9 mouse cellular contexts compared by ENCODE assay signal in the genomic region with DNA sequence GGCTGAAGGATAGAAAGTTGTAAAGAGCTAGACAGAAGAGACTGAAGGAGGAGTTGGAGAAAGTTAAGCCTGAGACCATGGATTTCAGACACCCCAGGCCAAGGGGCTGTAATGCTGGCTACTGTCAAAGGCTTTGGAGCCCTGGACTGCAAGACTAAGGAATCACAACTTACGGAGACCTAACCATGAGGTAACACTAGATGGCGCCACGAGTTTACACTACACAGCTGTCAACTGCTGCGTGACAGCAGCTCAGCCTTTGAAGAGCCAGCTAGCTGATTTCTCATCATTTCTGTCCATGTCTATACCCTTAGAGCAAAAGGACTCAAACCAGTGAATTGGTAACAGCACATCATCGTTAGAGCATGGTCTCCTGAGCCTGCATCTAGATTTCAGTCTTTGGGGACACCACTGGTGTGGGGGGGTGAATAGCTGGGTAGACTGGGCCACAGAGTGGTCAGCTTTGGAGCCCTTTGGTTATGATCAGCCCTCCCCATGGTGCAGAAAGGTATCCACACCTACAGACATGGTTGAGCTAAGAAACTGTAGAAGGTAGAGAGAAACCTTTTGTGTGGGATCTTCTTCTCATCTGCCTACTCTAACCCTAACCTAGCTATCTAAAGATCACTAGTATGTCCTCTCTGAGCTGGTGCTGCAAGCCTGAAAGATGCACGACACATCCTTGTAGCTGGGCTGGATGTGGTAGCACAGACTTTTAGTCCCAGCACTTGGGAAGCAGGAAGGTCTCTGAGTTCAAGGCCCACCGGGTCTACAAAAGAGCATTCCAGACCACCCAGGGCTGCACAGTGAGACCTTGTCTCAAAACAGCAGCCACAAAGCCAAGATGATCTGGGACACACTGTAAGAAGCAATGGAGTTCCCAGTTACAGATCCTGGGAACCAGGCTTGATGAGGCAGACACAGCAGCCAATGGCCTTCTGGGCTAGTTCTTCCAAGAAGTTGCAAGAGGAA. TPM values are rescaled to one million over a fixed set of nuclear protein-coding genes. Genes with fewer than 3 reads are reported as not detected.
DNase-seq lines count a peak whose midpoint lies in the region; ATAC-seq and TF ChIP-seq lines count a peak whose summit lies in the region.
"Had no signal": no experiment of that assay in that cellular context is flagged by ENCODE, and none has a peak within 500 bp of the region (broad histone marks: within the 10 kb centered on the region; RNA-seq: fewer than 3 reads in every experiment).

No protein-coding gene starts in this region.

- peak; percentile 78 to 96 for TF ChIP-seq CTCF in CH12.LX (conservative IDR thresholded peaks at IDR 0.05 in 1 of 2, IDR thresholded peaks at IDR 0.05 in 1 of 2; ENCODE audit: low read depth in 2 of 2, low read length in 2 of 2)
- TF ChIP-seq CTCF in brain, embryonic 14.5 days (IDR thresholded peaks at IDR 0.05; ENCODE audit: borderline replicate concordance, extremely low read depth, insufficient read depth, insufficient read length): peak; percentile 87
- TF ChIP-seq CTCF in liver, postnatal 0 days (IDR thresholded peaks at IDR 0.05; ENCODE audit: low read depth): peak; percentile 96
- peak; percentile 72; the same call in 1 of the 2 replicates for TF ChIP-seq CTCF in testis, adult 2 months (IDR thresholded peaks at IDR 0.05; ENCODE audit: control insufficient read depth, insufficient read depth, insufficient replicate concordance, low read depth, low read length)

- TF ChIP-seq POLR2A in CH12.LX (IDR thresholded peaks at IDR 0.05; ENCODE audit: low read depth, low read length): no peak
- no peak for TF ChIP-seq POLR2A in brain, embryonic 14.5 days (IDR thresholded peaks at IDR 0.05; ENCODE audit: borderline replicate concordance, extremely low read depth, insufficient read depth, insufficient read length, poor library complexity, severe bottlenecking)
- TF ChIP-seq POLR2A in testis, adult 2 months (IDR thresholded peaks at IDR 0.05; ENCODE audit: control insufficient read depth, low read depth, low read length): no peak

- H3K27ac ChIP-seq in CH12.LX (ENCODE audit: insufficient read depth, low read depth): no peak overlapping the region
- no peak overlapping the region for H3K27ac ChIP-seq in forebrain, embryonic 11.5 days (ENCODE audit: low read depth, low read length)
- H3K27ac ChIP-seq in liver, postnatal 0 days (ENCODE audit: low read depth): no peak overlapping the region
- H3K27ac ChIP-seq in neural tube, embryonic 15.5 days (replicated peaks): no peak overlapping the region
- H3K27ac ChIP-seq in testis, adult 2 months (ENCODE audit: control insufficient read depth, insufficient read depth, low read depth, low read length): no peak overlapping the region
- H3K27ac ChIP-seq: heart, embryonic 13.5 days had no signal

- no peak overlapping the region for H3K9ac ChIP-seq in CH12.LX (ENCODE audit: insufficient read depth, low read depth)
- H3K9ac ChIP-seq in forebrain, embryonic 11.5 days (ENCODE audit: low read length): no peak overlapping the region
- no peak overlapping the region for H3K9ac ChIP-seq in liver, postnatal 0 days (replicated peaks)
- 0 out of 2 replicates have a peak overlapping the region, but pooled peaks have one; percentile 14 for H3K9ac ChIP-seq in neural tube, embryonic 15.5 days (replicated peaks)
- H3K9ac ChIP-seq: heart, embryonic 13.5 days had no signal

- dilution Hi-C loops in CH12.LX (cut with MboI; ENCODE audit: extremely low pct_ligation_motif_present, extremely low pct_unique_long_range_greater_than_20kb, low sequenced_read_pairs): no loop called here

- peak; percentile 90 for DNase-seq in CH12.LX (ENCODE audit: extremely low read depth)
- DNase-seq in brain, embryonic 14.5 days (ENCODE audit: low read depth): peak; percentile 95
- peak; percentile 88 for DNase-seq in forebrain, embryonic 11.5 days (ENCODE audit: low spot score)
- peak; percentile 81 to 91 for DNase-seq in heart, postnatal 14 days
- DNase-seq in large intestine, adult 2 months (ENCODE audit: low read depth, low spot score): peak; percentile 69
- peak; percentile 86 for DNase-seq in liver, postnatal 0 days

- in situ Hi-C loops in CH12.LX (cut with MboI; ENCODE audit: low pct_ligation_motif_present, low pct_unique_long_range_greater_than_20kb, low sequenced_read_pairs): no loop called here

- TF ChIP-seq EP300 in CH12.LX (IDR thresholded peaks at IDR 0.05; ENCODE audit: low read length): no peak
- TF ChIP-seq EP300 in liver, postnatal 0 days (IDR thresholded peaks at IDR 0.05; ENCODE audit: low read depth): no peak

- intact Hi-C loops in heart, postnatal 14 days (cut with DNase I): loop anchor here (1.0 to 2.0 kb wide), 2 partner anchors 71 to 135 kb away; no protein-coding TSS in a partner anchor

- peaks cover 41% of the 10 kb centered on the region for H3K27me3 ChIP-seq in CH12.LX (replicated peaks)
- peaks cover 3% of the 10 kb centered on the region for H3K27me3 ChIP-seq in forebrain, embryonic 11.5 days (ENCODE audit: control insufficient read depth, insufficient read depth, low read length)
- peaks cover 6% of the 10 kb centered on the region for H3K27me3 ChIP-seq in liver, postnatal 0 days (ENCODE audit: insufficient read depth, low read length)
- H3K27me3 ChIP-seq in neural tube, embryonic 15.5 days (replicated peaks): peaks cover 29% of the 10 kb centered on the region
- H3K27me3 ChIP-seq in testis, adult 2 months (ENCODE audit: control insufficient read depth, insufficient read depth, low read length): no peaks in the 10 kb centered on the region

- TF ChIP-seq RAD21 in CH12.LX (IDR thresholded peaks at IDR 0.05; ENCODE audit: low read depth, low read length): peak; percentile 97

- peak; percentile 77 for ATAC-seq in forebrain, embryonic 11.5 days (replicated peaks; ENCODE audit: low FRiP score)
- peak; percentile 51 for ATAC-seq in liver, postnatal 0 days
- peak; percentile 88 for ATAC-seq in neural tube, embryonic 15.5 days (ENCODE audit: low FRiP score)

- WGBS in forebrain, embryonic 11.5 days: 18% methylated on average over 7 of the region's 7 CpGs
- 22% methylated on average over 7 of the region's 7 CpGs for WGBS in large intestine, adult 2 months
- 25% methylated on average over 7 of the region's 7 CpGs for whole genome bisulfite sequencing in liver, postnatal 0 days (ENCODE audit: insufficient replicate concordance)
- 20% methylated on average over 7 of the region's 7 CpGs for WGBS in neural tube, embryonic 15.5 days

- peaks cover 2 to 22% of the 10 kb centered on the region in 2 experiments for H3K36me3 ChIP-seq in CH12.LX (replicated peaks in 1 of 2; ENCODE audit: control insufficient read depth in 1 of 2, insufficient read depth in 1 of 2, low read length in 1 of 2)
- no peaks in the 10 kb centered on the region for H3K36me3 ChIP-seq in forebrain, embryonic 11.5 days (ENCODE audit: control insufficient read depth, insufficient read depth, low read length)
- H3K36me3 ChIP-seq in liver, postnatal 0 days (replicated peaks; ENCODE audit: insufficient read depth, low read length): peaks cover 15% of the 10 kb centered on the region
- peaks cover 7% of the 10 kb centered on the region; the same call in 1 of the 2 replicates for H3K36me3 ChIP-seq in neural tube, embryonic 15.5 days
- no peaks in the 10 kb centered on the region for H3K36me3 ChIP-seq in testis, adult 2 months (ENCODE audit: control insufficient read depth, insufficient read depth, low read length)

- H3K79me2 ChIP-seq in CH12.LX (replicated peaks; ENCODE audit: control insufficient read depth, extremely low read depth, insufficient read depth, poor library complexity, severe bottlenecking): no peaks in the 10 kb centered on the region

- no peaks in the 10 kb centered on the region for H3K9me3 ChIP-seq in CH12.LX (replicated peaks; ENCODE audit: low read length)
- no peaks in the 10 kb centered on the region for H3K9me3 ChIP-seq in forebrain, embryonic 11.5 days (ENCODE audit: control insufficient read depth, low read length)
- no peaks in the 10 kb centered on the region for H3K9me3 ChIP-seq in liver, postnatal 0 days (ENCODE audit: low read length)
- H3K9me3 ChIP-seq in neural tube, embryonic 15.5 days (replicated peaks): no peaks in the 10 kb centered on the region
- H3K9me3 ChIP-seq: heart, embryonic 13.5 days had no signal

- no peak overlapping the region for H3K4me2 ChIP-seq in CH12.LX (ENCODE audit: insufficient read depth, low read depth, poor library complexity, severe bottlenecking)
- H3K4me2 ChIP-seq in forebrain, embryonic 11.5 days (ENCODE audit: low read depth, low read length, severe bottlenecking): no peak overlapping the region
- H3K4me2 ChIP-seq in liver, postnatal 0 days (ENCODE audit: low read depth, low read length): no peak overlapping the region
- no peak overlapping the region for H3K4me2 ChIP-seq in neural tube, embryonic 15.5 days
- H3K4me2 ChIP-seq: heart, embryonic 13.5 days had no signal

- H3K4me3 ChIP-seq in CH12.LX (replicated peaks in 1 of 3; ENCODE audit: low read depth in 2 of 3, low read length in 2 of 3, poor library complexity in 1 of 3): no peak overlapping the region
- H3K4me3 ChIP-seq in forebrain, embryonic 11.5 days (ENCODE audit: low read depth, low read length): no peak overlapping the region
- H3K4me3 ChIP-seq in liver, postnatal 0 days (ENCODE audit: low read depth, low read length): no peak overlapping the region
- H3K4me3 ChIP-seq in neural tube, embryonic 15.5 days (replicated peaks): no peak overlapping the region
- no peak overlapping the region for H3K4me3 ChIP-seq in testis, adult 2 months (ENCODE audit: control insufficient read depth, low read depth, low read length)
- H3K4me3 ChIP-seq: heart, embryonic 13.5 days had no signal

- H3K4me1 ChIP-seq in CH12.LX (ENCODE audit: control insufficient read depth in 1 of 2, insufficient read depth in 2 of 2): peaks cover 0 to 10% of the 10 kb centered on the region in 2 experiments; a peak in 1 of 4 replicates
- H3K4me1 ChIP-seq in forebrain, embryonic 11.5 days (replicated peaks; ENCODE audit: control insufficient read depth, insufficient read depth, low read length): no peaks in the 10 kb centered on the region
- H3K4me1 ChIP-seq in liver, postnatal 0 days (ENCODE audit: insufficient read depth): peaks cover 10% of the 10 kb centered on the region
- H3K4me1 ChIP-seq in neural tube, embryonic 15.5 days: no peaks in the 10 kb centered on the region
- H3K4me1 ChIP-seq in testis, adult 2 months (ENCODE audit: control insufficient read depth, insufficient read depth, low read length): no peaks in the 10 kb centered on the region
- H3K4me1 ChIP-seq: heart, embryonic 13.5 days had no signal

RNA-seq across cellular contexts. Expression of a gene that starts 7.0 kb away (rescaled TPM):
- total RNA-seq in CH12.LX (2012; rRNA removed): 0.30 TPM in 1 of 2 replicates, not detected in the other
- not detected in 2 replicates for total RNA-seq in CH12.LX (2014; rRNA removed)
- not detected in 2 replicates for polyA plus RNA-seq in CH12.LX (2012; ENCODE audit: insufficient read length, low read depth)
- 0.69 and 0.88 TPM in 2 replicates for polyA plus RNA-seq in brain, embryonic 14.5 days (2012; rRNA removed)
- polyA plus RNA-seq in forebrain, embryonic 11.5 days (2014; fragmentation: Nextera tagmentation; extraction: Ambion mirVana): 0.21 and 0.51 TPM in 2 replicates
- total RNA-seq in heart, postnatal 14 days (2021): under 1 TPM in 1 of 2 experiments, not detected in 1; 0.29 TPM
- 0.98 and 1.7 TPM in 2 replicates for polyA plus RNA-seq in large intestine, adult 2 months (2012; rRNA removed)
- polyA plus RNA-seq in liver, postnatal 0 days (2015; fragmentation: Nextera tagmentation; extraction: Ambion mirVana): 0.20 and 0.64 TPM in 2 replicates
- polyA plus RNA-seq in neural tube, embryonic 15.5 days (2015; fragmentation: Nextera tagmentation; extraction: Ambion mirVana): 0.37 and 0.38 TPM in 2 replicates
- polyA plus RNA-seq in testis, adult 2 months (2012; rRNA removed): 0.73 and 0.89 TPM in 2 replicates

RNA-seq across cellular contexts. Expression of a gene that starts 9.4 kb away (rescaled TPM):
- 38.4 and 39.7 TPM in 2 replicates for total RNA-seq in CH12.LX (2012; rRNA removed)
- 21.3 and 26.9 TPM in 2 replicates for total RNA-seq in CH12.LX (2014; rRNA removed)
- 60.5 and 70.0 TPM in 2 replicates for polyA plus RNA-seq in CH12.LX (2012; ENCODE audit: insufficient read length, low read depth)
- 28.0 and 31.5 TPM in 2 replicates for polyA plus RNA-seq in brain, embryonic 14.5 days (2012; rRNA removed)
- 21.3 and 21.6 TPM in 2 replicates for polyA plus RNA-seq in forebrain, embryonic 11.5 days (2014; fragmentation: Nextera tagmentation; extraction: Ambion mirVana)
- total RNA-seq in heart, postnatal 14 days (2021): 100 to 1,000 TPM; 214 TPM
- polyA plus RNA-seq in large intestine, adult 2 months (2012; rRNA removed): 96.0 and 103 TPM in 2 replicates
- 116 and 119 TPM in 2 replicates for polyA plus RNA-seq in liver, postnatal 0 days (2015; fragmentation: Nextera tagmentation; extraction: Ambion mirVana)
- polyA plus RNA-seq in neural tube, embryonic 15.5 days (2015; fragmentation: Nextera tagmentation; extraction: Ambion mirVana): 23.2 and 24.4 TPM in 2 replicates
- polyA plus RNA-seq in testis, adult 2 months (2012; rRNA removed): 9.3 and 13.8 TPM in 2 replicates

RNA-seq across cellular contexts. Expression of a gene that starts 18.2 kb away (rescaled TPM):
- 0.17 TPM in 1 of 2 replicates, not detected in the other for total RNA-seq in CH12.LX (2012; rRNA removed)
- total RNA-seq in CH12.LX (2014; rRNA removed): 0.24 TPM in 1 of 2 replicates, not detected in the other
- 0.79 and 0.91 TPM in 2 replicates for polyA plus RNA-seq in CH12.LX (2012; ENCODE audit: insufficient read length, low read depth)
- polyA plus RNA-seq in brain, embryonic 14.5 days (2012; rRNA removed): 0.05 and 0.08 TPM in 2 replicates
- polyA plus RNA-seq in forebrain, embryonic 11.5 days (2014; fragmentation: Nextera tagmentation; extraction: Ambion mirVana): not detected in 2 replicates
- total RNA-seq in heart, postnatal 14 days (2021): 100 to 1,000 TPM; 186 to 197 TPM
- 0.10 and 0.22 TPM in 2 replicates for polyA plus RNA-seq in large intestine, adult 2 months (2012; rRNA removed)
- 0.14 and 1.4 TPM in 2 replicates for polyA plus RNA-seq in liver, postnatal 0 days (2015; fragmentation: Nextera tagmentation; extraction: Ambion mirVana)
- 0.10 and 0.19 TPM in 2 replicates for polyA plus RNA-seq in neural tube, embryonic 15.5 days (2015; fragmentation: Nextera tagmentation; extraction: Ambion mirVana)
- 0.21 and 1.4 TPM in 2 replicates for polyA plus RNA-seq in testis, adult 2 months (2012; rRNA removed)

RNA-seq across cellular contexts. Expression of a gene that starts 21.5 kb away (rescaled TPM):
- total RNA-seq in CH12.LX (2012; rRNA removed) (188 and 207 TPM in 2 replicates), CH12.LX (2014; rRNA removed) (207 and 208 TPM in 2 replicates)
- 136 and 155 TPM in 2 replicates for polyA plus RNA-seq in CH12.LX (2012; ENCODE audit: insufficient read length, low read depth)
- 245 and 253 TPM in 2 replicates for polyA plus RNA-seq in brain, embryonic 14.5 days (2012; rRNA removed)
- 189 and 195 TPM in 2 replicates for polyA plus RNA-seq in forebrain, embryonic 11.5 days (2014; fragmentation: Nextera tagmentation; extraction: Ambion mirVana)
- total RNA-seq in heart, postnatal 14 days (2021): 100 to 1,000 TPM; 939 to 954 TPM
- polyA plus RNA-seq in large intestine, adult 2 months (2012; rRNA removed): 371 and 397 TPM in 2 replicates
- 355 TPM in 2 replicates for polyA plus RNA-seq in liver, postnatal 0 days (2015; fragmentation: Nextera tagmentation; extraction: Ambion mirVana)
- polyA plus RNA-seq in neural tube, embryonic 15.5 days (2015; fragmentation: Nextera tagmentation; extraction: Ambion mirVana): 302 and 304 TPM in 2 replicates
- polyA plus RNA-seq in testis, adult 2 months (2012; rRNA removed): 198 and 211 TPM in 2 replicates

RNA-seq across cellular contexts. Expression of a gene that starts 27.9 kb away (rescaled TPM):
- 5,102 and 6,050 TPM in 2 replicates for total RNA-seq in CH12.LX (2012; rRNA removed)
- 5,117 and 5,410 TPM in 2 replicates for total RNA-seq in CH12.LX (2014; rRNA removed)
- 1,976 and 2,057 TPM in 2 replicates for polyA plus RNA-seq in CH12.LX (2012; ENCODE audit: insufficient read length, low read depth)
- polyA plus RNA-seq in brain, embryonic 14.5 days (2012; rRNA removed): 1,770 and 1,849 TPM in 2 replicates
- polyA plus RNA-seq in forebrain, embryonic 11.5 days (2014; fragmentation: Nextera tagmentation; extraction: Ambion mirVana): 1,407 and 1,469 TPM in 2 replicates
- 100 to 1,000 TPM; 673 to 751 TPM for total RNA-seq in heart, postnatal 14 days (2021)
- 3,715 and 4,974 TPM in 2 replicates for polyA plus RNA-seq in large intestine, adult 2 months (2012; rRNA removed)
- 819 and 856 TPM in 2 replicates for polyA plus RNA-seq in liver, postnatal 0 days (2015; fragmentation: Nextera tagmentation; extraction: Ambion mirVana)
- 729 and 914 TPM in 2 replicates for polyA plus RNA-seq in neural tube, embryonic 15.5 days (2015; fragmentation: Nextera tagmentation; extraction: Ambion mirVana)
- polyA plus RNA-seq in testis, adult 2 months (2012; rRNA removed): 515 and 558 TPM in 2 replicates
